Mouse (Mus musculus): ENCODE measurements at regions not wholly inside any gene's neighbourhood (a gene's known extent, or its start where the extent isn't known, plus 50 kb on each side); places are given as distances from the start of the nearest gene placed in this dataset.

DNA sequence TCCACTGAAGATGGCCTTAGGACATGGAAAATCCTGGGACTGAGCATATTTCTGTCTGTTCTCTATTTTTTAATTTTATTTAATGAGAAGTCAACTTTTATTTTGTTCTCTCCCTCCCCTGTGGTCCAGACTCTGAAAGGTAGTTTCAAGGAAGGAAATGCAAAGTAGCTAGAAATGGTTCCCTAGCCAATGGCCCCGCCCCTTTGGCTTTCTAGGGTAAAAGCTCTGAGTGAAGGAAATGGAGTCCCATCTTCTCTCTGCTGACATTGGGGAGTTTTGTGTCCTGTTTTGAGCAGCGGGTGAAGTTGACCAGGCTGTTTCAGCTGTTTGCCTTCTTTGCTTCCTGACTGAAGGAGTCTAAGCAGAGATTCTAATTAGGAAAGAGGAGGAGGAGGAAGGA, 103.8 kb upstream of the Cxcr4 start:
- TF ChIP-seq CTCF (IDR thresholded peaks at IDR 0.05; ENCODE audit: control insufficient read depth, insufficient read depth, insufficient replicate concordance, low read depth, low read length): no peak
- TF ChIP-seq POLR2A (IDR thresholded peaks at IDR 0.05; ENCODE audit: control insufficient read depth, low read depth, low read length): no peak
